Mouse (Mus musculus): ENCODE results near the gene Drc7. TPM values are rescaled to one million over a fixed set of nuclear protein-coding genes. Genes with fewer than 3 reads are reported as not detected.
"Not testable (repeated sequence)": the region's sequence is repeated elsewhere in the genome, so short reads cannot be mapped to it uniquely, and the experiment has no call there.

Gene Drc7
- polyA plus RNA-seq, 1 experiment from 2014 or later = not detected

DNA sequence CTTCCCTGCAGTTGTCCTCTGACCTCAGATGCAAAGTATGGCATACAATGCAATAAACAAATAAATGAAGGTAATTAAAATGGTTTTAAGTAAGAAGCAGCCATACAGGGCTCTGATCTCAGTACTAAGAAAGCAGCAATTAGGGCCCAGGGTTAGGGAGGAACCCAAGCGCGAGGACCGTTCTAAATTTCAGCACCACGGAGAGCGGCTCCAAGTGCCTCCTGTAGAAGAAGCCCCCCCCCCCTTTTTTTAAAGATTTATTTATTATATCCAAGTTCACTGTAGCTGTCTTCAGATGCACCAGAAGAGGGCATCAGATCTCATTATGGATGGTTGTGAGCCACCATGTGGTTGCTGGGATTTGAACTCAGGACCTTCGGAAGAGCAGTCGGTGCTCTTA is 26.5 kb upstream of the Drc7 start:
- ATAC-seq (ENCODE audit: insufficient number of reproducible peaks, low FRiP score) = not testable (repeated sequence)

DNA sequence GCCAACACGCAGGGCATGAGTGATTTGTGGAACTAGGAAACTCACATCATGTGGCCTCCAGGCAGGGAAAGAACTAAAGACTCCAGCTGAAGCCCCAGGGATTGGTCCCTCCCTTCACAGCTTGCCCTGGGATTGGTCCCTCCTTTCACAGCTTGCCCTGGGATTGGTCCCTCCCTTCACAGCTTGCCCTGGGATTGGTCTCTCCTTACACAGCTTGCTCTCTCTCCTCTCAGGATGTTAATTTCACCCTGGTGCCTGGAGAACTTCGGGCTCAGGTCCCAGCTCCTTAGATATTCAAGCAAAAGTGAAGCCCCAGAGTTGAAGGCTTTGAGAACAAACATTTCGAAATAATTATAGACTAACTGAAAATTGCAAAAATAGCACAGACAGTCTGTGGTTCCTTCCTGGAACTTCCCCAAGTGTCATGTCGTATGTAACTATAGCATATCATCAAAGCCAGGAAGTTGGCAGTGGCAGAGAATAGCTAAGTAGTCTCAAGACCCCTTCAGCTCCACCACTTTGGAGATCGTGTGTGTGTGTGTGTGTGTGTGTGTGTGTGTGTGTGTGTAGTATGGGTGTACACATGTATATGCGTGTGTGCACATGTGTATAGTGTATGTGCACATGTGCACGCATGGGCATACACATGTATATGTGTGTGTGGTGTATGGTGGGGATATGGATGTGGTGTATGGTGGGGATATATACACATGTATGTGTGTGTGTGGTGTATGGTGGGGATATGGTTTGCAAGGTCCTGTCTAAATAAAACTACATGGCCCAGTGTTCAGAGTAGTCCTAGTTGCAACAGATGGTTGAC is 17.6 kb upstream of the Drc7 start:
- no peak overlapping the region for H3K4me3 ChIP-seq
- 0 out of 2 replicates have a peak, but pooled peaks cover 5% of the 10 kb centered on the region for H3K27me3 ChIP-seq (replicated peaks)
- no peak overlapping the region for H3K27ac ChIP-seq (ENCODE audit: poor library complexity, severe bottlenecking)
- H3K4me2 ChIP-seq = no peak overlapping the region
- no peaks in the 10 kb centered on the region for H3K36me3 ChIP-seq
- H3K4me1 ChIP-seq (replicated peaks) = no peaks in the 10 kb centered on the region
- ATAC-seq (ENCODE audit: insufficient number of reproducible peaks, low FRiP score) = no peak
- H3K9me3 ChIP-seq (replicated peaks) = no peaks in the 10 kb centered on the region
- H3K9ac ChIP-seq = no peak overlapping the region
- 55% methylated on average over 7 of the region's 7 CpGs for WGBS

More for the DNA sequence above, 26.5 kb upstream of the Drc7 start:
- not testable (repeated sequence) for H3K27ac ChIP-seq (ENCODE audit: poor library complexity, severe bottlenecking); H3K4me1 ChIP-seq (replicated peaks); H3K9ac ChIP-seq; H3K27me3 ChIP-seq (replicated peaks); H3K4me2 ChIP-seq; H3K9me3 ChIP-seq (replicated peaks); H3K36me3 ChIP-seq; H3K4me3 ChIP-seq
- WGBS = 49% methylated on average over 7 of the region's 7 CpGs

DNA sequence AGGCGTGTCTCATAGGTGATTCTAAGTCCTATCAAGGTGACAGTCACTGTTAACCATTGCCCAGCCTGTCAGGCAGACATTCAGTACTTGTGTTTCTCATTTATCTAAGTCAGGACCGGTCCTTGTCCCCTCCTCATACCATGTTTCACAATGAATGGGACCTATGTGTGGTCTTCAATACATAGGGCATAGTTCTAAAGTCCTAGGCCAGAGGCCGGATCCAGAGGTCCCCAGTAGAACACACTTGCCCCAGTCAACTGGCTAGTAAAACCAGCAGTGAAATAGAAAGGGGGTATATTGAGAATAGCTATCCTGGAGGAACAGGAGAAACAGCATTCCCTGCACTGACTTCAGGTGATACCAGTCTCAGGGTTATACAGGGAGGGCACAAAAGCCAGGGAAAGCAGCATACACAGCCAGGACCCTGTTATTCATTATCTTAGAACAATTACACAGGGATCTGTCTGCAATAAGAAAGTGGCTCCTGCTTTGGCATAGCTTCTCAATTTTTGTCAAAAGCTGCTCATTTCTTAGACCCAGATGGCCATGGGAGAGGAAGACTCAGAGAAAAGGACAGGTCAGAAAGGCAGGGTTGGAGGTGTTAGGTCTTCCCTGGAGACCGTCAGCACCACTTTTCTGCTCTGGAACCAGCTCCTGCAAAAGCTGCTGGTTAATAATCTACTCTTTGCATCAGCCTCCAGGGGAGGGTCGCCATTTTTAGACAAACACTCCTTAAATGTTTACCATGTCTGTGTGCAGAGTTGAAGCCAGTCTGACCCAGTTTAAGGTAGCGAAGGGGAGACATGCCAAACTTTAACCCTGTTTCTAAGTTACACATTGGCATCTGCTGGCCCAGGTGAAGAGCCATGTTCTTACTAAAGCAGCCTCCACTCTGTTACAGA is 12.8 kb upstream of the Drc7 start:
- no peak for ATAC-seq (ENCODE audit: insufficient number of reproducible peaks, low FRiP score)
- Histone ChIP-seq H3K4me2 (no peak overlapping the region), H3K9me3 (replicated peaks) (no peaks in the 10 kb centered on the region), H3K36me3 (no peaks in the 10 kb centered on the region), H3K4me3 (no peak overlapping the region), H3K27me3 (replicated peaks) (no peaks in the 10 kb centered on the region), H3K27ac (ENCODE audit: poor library complexity, severe bottlenecking) (no peak overlapping the region), H3K9ac (no peak overlapping the region), H3K4me1 (replicated peaks) (no peaks in the 10 kb centered on the region)
- 68% methylated on average over 6 of the region's 6 CpGs for WGBS

DNA sequence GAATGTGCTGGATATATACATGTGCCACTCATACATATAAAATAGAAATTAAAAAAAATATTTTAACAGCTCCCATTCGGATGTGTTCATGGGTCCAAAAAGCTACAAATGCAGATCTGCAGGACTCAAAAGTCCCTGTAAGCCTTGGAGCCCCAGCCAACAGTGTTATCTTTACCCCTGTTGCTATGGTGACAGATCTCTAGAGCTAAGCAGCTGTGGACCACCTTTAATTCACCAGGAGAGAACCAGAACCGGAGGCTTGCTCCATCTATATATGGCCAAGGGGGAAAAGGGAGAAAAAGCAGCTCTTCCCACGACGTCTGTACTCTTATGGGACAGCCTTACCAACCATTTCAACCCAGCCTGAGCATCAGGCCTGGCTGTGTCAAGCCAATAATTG is 10.1 kb upstream of the Drc7 start:
- no peaks in the 10 kb centered on the region; the same call in 1 of the 2 replicates for H3K27me3 ChIP-seq (replicated peaks)
- no peak overlapping the region for H3K4me2 ChIP-seq
- no peaks in the 10 kb centered on the region for H3K36me3 ChIP-seq
- 64% methylated on average over 4 of the region's 4 CpGs for WGBS
- no peak overlapping the region for H3K9ac ChIP-seq
- H3K4me3 ChIP-seq = no peak overlapping the region
- ATAC-seq (ENCODE audit: insufficient number of reproducible peaks, low FRiP score) = no peak
- H3K27ac ChIP-seq (ENCODE audit: poor library complexity, severe bottlenecking) = no peak overlapping the region
- no peaks in the 10 kb centered on the region for H3K9me3 ChIP-seq (replicated peaks)
- H3K4me1 ChIP-seq (replicated peaks) = no peaks in the 10 kb centered on the region

DNA sequence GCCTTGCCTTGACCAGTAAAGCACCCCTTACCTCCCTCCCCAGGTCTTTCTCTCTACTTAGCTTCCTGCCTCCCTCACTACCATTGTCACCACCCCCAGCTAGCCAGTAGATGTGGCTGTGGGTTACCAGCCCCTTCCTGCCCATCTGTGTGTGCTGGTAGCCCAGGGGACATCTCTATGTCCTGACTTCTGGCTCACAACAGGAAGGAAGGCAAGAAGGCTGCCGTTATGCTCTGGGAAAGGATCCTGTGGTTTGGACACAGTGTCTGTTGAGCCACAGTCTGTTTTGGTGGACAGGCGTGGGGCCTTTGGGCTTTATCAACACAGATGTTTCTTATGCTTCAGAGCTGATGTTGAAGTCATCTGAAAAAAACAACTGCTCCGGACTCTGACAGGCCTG is 7.9 kb upstream of the Drc7 start:
- Histone ChIP-seq H3K27me3 (replicated peaks) (no peaks in the 10 kb centered on the region; the same call in 1 of the 2 replicates), H3K4me1 (replicated peaks) (no peaks in the 10 kb centered on the region), H3K9ac (no peak overlapping the region), H3K4me2 (no peak overlapping the region), H3K27ac (ENCODE audit: poor library complexity, severe bottlenecking) (no peak overlapping the region), H3K4me3 (no peak overlapping the region), H3K9me3 (replicated peaks) (no peaks in the 10 kb centered on the region), H3K36me3 (no peaks in the 10 kb centered on the region)
- 50% methylated on average over 3 of the region's 3 CpGs for WGBS
- ATAC-seq (ENCODE audit: insufficient number of reproducible peaks, low FRiP score) = no peak

DNA sequence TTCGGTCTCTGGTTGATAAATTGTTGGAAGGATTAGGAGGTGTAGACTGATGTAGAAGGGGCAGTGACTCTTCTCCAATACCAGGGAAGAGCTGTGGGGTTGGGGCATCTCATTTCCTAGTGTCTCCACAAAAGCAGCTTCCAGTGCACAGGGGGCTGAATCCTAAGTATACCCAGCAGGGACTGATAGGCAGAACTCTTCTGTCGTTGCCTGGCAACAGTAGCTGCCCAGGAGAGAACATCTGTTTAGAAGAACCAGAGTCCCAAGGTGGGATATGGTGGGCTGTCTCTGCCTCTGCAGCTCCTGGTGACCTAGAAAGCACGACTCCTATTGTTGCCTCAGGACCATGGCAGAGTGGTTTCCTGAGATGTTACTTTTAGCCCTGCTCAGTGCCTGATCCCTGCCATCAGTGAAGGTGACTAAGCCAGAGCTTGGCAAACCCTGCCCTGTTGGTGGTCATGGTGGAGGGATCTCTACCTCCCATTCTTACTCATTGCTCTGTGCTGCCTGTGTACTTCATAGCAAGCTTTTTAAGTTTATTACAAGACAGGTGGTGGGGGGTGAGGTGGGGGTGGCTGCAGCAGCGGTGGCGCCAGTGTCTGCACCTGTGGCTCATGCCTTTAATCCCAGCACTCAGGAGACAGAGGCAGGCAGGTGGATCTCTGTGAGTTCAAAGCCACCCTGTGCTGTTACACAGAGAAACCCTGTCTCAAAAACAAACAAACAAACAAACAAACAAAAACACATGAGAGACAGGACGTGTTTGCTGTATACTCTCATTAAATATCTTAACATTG is 6.8 kb upstream of the Drc7 start:
- no peaks in the 10 kb centered on the region for H3K9me3 ChIP-seq (replicated peaks)
- ATAC-seq (ENCODE audit: insufficient number of reproducible peaks, low FRiP score) = no peak
- no peaks in the 10 kb centered on the region; the same call in 1 of the 2 replicates for H3K27me3 ChIP-seq (replicated peaks)
- no peak overlapping the region for H3K27ac ChIP-seq (ENCODE audit: poor library complexity, severe bottlenecking)
- WGBS = 65% methylated on average over 6 of the region's 6 CpGs
- no peaks in the 10 kb centered on the region for H3K36me3 ChIP-seq
- no peaks in the 10 kb centered on the region for H3K4me1 ChIP-seq (replicated peaks)
- no peak overlapping the region for H3K4me3 ChIP-seq
- H3K4me2 ChIP-seq = no peak overlapping the region
- no peak overlapping the region for H3K9ac ChIP-seq

DNA sequence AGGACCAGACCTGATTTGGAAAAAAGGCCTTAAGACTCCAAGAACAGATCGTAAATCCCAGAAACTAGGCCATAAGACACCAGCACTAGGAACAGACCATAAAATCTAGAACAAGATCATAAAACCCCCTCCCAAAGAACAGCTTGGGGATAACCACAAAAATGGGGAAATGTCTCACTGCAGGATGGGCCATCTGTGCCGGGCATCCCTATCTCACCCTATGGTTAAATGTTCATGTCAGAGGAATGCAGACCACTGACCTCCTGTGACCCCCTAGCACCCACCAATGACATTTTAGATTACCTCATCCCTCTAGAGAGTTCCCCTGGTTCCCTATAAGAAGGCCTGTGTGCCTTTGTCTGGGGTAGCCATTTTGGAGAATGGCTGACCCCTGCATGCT is 5.3 kb upstream of the Drc7 start:
- Histone ChIP-seq H3K27me3 (replicated peaks) (no peaks in the 10 kb centered on the region; the same call in 1 of the 2 replicates), H3K9ac (no peak overlapping the region), H3K27ac (ENCODE audit: poor library complexity, severe bottlenecking) (no peak overlapping the region), H3K4me3 (no peak overlapping the region), H3K36me3 (no peaks in the 10 kb centered on the region), H3K4me1 (replicated peaks) (no peaks in the 10 kb centered on the region), H3K4me2 (no peak overlapping the region), H3K9me3 (replicated peaks) (no peaks in the 10 kb centered on the region)
- ATAC-seq (ENCODE audit: insufficient number of reproducible peaks, low FRiP score) = no peak
- 73% methylated on average over 2 of the region's 2 CpGs for WGBS

DNA sequence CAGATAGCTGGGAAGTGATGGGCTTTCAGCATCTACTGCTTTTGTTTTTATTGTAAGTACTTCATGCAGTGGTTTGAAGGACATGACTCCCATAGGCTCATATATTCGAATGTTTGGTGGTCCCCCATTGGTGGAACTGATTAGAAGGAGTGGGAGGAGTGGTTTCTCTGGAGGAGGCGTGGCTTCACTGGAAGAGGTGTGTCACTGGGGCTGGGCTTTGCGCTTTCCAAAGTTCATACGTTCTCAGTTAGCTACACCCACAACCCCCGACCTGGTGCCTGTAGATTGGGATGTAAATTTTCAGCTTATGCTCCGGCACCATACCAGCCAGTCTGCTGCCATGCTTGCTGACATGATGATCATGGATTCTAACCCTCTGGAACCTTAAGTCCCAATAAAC is 465 bp upstream of the Drc7 start:
- H3K27ac ChIP-seq (ENCODE audit: poor library complexity, severe bottlenecking) = no peak overlapping the region
- H3K4me2 ChIP-seq = no peak overlapping the region
- H3K9me3 ChIP-seq (replicated peaks) = no peaks in the 10 kb centered on the region
- 51% methylated on average over 6 of the region's 6 CpGs for WGBS
- H3K36me3 ChIP-seq = no peaks in the 10 kb centered on the region
- peaks cover 2% of the 10 kb centered on the region; the same call in 1 of the 2 replicates for H3K4me1 ChIP-seq (replicated peaks)
- 0 out of 2 replicates have a peak, but pooled peaks have one; percentile 54 for ATAC-seq (ENCODE audit: insufficient number of reproducible peaks, low FRiP score)
- H3K4me3 ChIP-seq = no peak overlapping the region
- no peak overlapping the region for H3K9ac ChIP-seq
- no peaks in the 10 kb centered on the region for H3K27me3 ChIP-seq (replicated peaks)

DNA sequence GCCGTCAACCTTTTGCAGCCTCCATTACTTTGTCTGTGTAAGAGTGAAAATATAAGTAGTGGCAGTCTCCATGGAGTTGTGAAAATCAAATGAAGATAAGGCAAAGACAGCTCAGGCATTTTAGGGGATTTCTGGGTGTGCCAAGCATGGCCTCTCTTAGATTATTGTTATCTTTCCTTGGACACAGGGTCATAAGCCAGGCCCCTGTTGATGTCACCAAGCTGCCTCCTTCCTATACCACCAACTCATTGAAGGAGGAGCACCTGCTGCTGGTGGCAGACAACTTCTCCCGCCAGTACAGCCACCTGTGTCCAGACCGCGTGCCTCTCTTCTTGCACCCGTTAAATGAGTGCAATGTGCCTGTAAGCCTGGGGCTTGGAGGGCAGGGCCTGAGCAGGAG is 1.5 kb downstream of the Drc7 start:
- H3K36me3 ChIP-seq = no peaks in the 10 kb centered on the region
- H3K9ac ChIP-seq = no peak overlapping the region
- no peak overlapping the region for H3K27ac ChIP-seq (ENCODE audit: poor library complexity, severe bottlenecking)
- no peak overlapping the region for H3K4me3 ChIP-seq
- WGBS = 79% methylated on average over 5 of the region's 5 CpGs
- H3K9me3 ChIP-seq (replicated peaks) = no peaks in the 10 kb centered on the region
- peaks cover 6% of the 10 kb centered on the region; the same call in 1 of the 2 replicates for H3K4me1 ChIP-seq (replicated peaks)
- ATAC-seq (ENCODE audit: insufficient number of reproducible peaks, low FRiP score) = no peak
- H3K4me2 ChIP-seq = no peak overlapping the region
- no peaks in the 10 kb centered on the region for H3K27me3 ChIP-seq (replicated peaks)

DNA sequence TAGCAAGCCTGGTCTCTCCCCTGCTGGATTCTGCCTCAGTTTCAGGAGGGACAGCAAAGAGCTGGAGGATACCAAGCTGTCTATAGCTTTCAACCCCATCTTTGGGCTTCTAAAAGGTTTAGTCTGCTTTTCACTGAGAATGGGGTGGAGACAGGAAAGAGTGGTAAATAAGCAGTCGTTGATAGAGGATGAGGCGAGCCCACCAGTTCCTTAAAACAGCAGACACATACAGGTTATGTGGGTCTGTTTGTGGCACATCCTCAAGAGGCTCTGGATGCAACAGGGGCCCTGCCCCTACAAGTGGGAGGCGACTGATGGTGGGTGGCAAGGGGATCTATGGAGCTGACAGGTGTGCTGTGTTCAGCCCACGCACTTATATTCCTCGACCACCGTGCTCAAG is 3.8 kb downstream of the Drc7 start:
- ATAC-seq (ENCODE audit: insufficient number of reproducible peaks, low FRiP score) = no peak
- WGBS = 76% methylated on average over 6 of the region's 6 CpGs

More for the DNA sequence above, 3.8 kb downstream of the Drc7 start:
- H3K9ac ChIP-seq = no peak overlapping the region
- H3K4me3 ChIP-seq = no peak overlapping the region
- no peak overlapping the region for H3K4me2 ChIP-seq
- no peak overlapping the region for H3K27ac ChIP-seq (ENCODE audit: poor library complexity, severe bottlenecking)
- no peaks in the 10 kb centered on the region for H3K27me3 ChIP-seq (replicated peaks)
- H3K36me3 ChIP-seq = no peaks in the 10 kb centered on the region
- H3K9me3 ChIP-seq (replicated peaks) = no peaks in the 10 kb centered on the region
- peaks cover 6% of the 10 kb centered on the region; the same call in 1 of the 2 replicates for H3K4me1 ChIP-seq (replicated peaks)
